Mouse (Mus musculus): ENCODE data around the gene Olfr481. TPM values are rescaled to one million over a fixed set of nuclear protein-coding genes. Genes with fewer than 3 reads are reported as not detected.

The Olfr481 gene
- not detected for total RNA-seq (2021)
- long read RNA-seq, experiment 1: 0 reads
- long read RNA-seq, experiment 2: 0 reads

- DNase-seq: no peak
These were observed at the start of gene Olfr481 for GRCm38 (mm10) chr7:108079555-108079954. Gene Olfr481, plus strand, starts transcription at chr7:108079855.

GRCm38 (mm10) chr7:108033889-108034288, 45.8 kb upstream of the Olfr481 start, which contains the start of gene Olfr478:
Gene Olfr478, minus strand, starts transcription at chr7:108033989.
- no peak for DNase-seq

- DNase-seq: no peak
These were observed 29.3 kb upstream of the Olfr481 start, which contains the start of gene Olfr479 for GRCm38 (mm10) chr7:108050393-108050792. Gene Olfr479, plus strand, starts transcription at chr7:108050693.

GRCm38 (mm10) chr7:108067246-108067645, 12.4 kb upstream of the Olfr481 start, which contains the start of gene Olfr480:
Gene Olfr480, minus strand, starts transcription at chr7:108067346.
- DNase-seq: no peak

- no peak for DNase-seq
These were observed 17.8 kb downstream of the Olfr481 start, which contains the start of gene Olfr482 for GRCm38 (mm10) chr7:108097486-108097885. Gene Olfr482, minus strand, starts transcription at chr7:108097586.

- no peak for DNase-seq
These were observed 20.9 kb downstream of the Olfr481 start, which contains the start of gene Olfr483 for GRCm38 (mm10) chr7:108100549-108100948. Gene Olfr483, plus strand, starts transcription at chr7:108100849.

GRCm38 (mm10) chr7:108120681-108121080, 41.0 kb downstream of the Olfr481 start:
- no peak for DNase-seq

GRCm38 (mm10) chr7:108121416-108121815, 41.8 kb downstream of the Olfr481 start:
- DNase-seq: no peak

GRCm38 (mm10) chr7:108127349-108127748, 47.7 kb downstream of the Olfr481 start, which contains the start of gene Olfr484:
Gene Olfr484, minus strand, starts transcription at chr7:108127449.
- no peak for DNase-seq

Other genes with a start within 250 kb of the Olfr481 start
- gene Olfr470, start 232.4 kb upstream of the Olfr481 start, total RNA-seq (2021): not detected
- gene Olfr472, start 182.0 kb upstream of the Olfr481 start, total RNA-seq (2021): not detected
- not detected for gene Olfr473, start 149.4 kb upstream of the Olfr481 start, total RNA-seq (2021)
- gene Olfr474, start 125.2 kb upstream of the Olfr481 start, total RNA-seq (2021): not detected
- gene Olfr476, start 115.1 kb upstream of the Olfr481 start, total RNA-seq (2021): not detected
- under 1 TPM in 1 of 2 experiments, not detected in 1; 0.09 TPM for gene Olfr477, start 93.2 kb upstream of the Olfr481 start, total RNA-seq (2021)
- gene Olfr478, start 45.9 kb upstream of the Olfr481 start, total RNA-seq (2021): not detected
- gene Olfr479, start 29.2 kb upstream of the Olfr481 start, total RNA-seq (2021): not detected
- not detected for gene Olfr480, start 12.5 kb upstream of the Olfr481 start, total RNA-seq (2021)
- gene Olfr482, start 17.7 kb downstream of the Olfr481 start, total RNA-seq (2021): 1 to 10 TPM; 1.7 TPM
- gene Olfr483, start 21.0 kb downstream of the Olfr481 start, total RNA-seq (2021): not detected
- not detected for gene Olfr484, start 47.6 kb downstream of the Olfr481 start, total RNA-seq (2021)
- not detected for gene Olfr485, start 80.0 kb downstream of the Olfr481 start, total RNA-seq (2021)
- not detected for gene Olfr486, start 92.9 kb downstream of the Olfr481 start, total RNA-seq (2021)
- gene Olfr487, start 134.8 kb downstream of the Olfr481 start, total RNA-seq (2021): not detected
- not detected for gene Olfr488, start 178.5 kb downstream of the Olfr481 start, total RNA-seq (2021)
- gene Olfr490, start 209.1 kb downstream of the Olfr481 start, total RNA-seq (2021): not detected
- not detected for gene Olfr491, start 233.6 kb downstream of the Olfr481 start, total RNA-seq (2021)
- not detected for gene Olfr492, start 243.8 kb downstream of the Olfr481 start, total RNA-seq (2021)

Measured in adrenal gland, postnatal 10 days (tissue).